Mouse (Mus musculus): ENCODE data around the gene Elovl5. TPM values are rescaled to one million over a fixed set of nuclear protein-coding genes. Genes with fewer than 3 reads are reported as not detected.
A peak's percentile ranks its signal among the peaks of the same experiment; 100 is the strongest.

Elovl5 gene
- polyA plus RNA-seq, 1 experiment from 2014 or later = 89.5 TPM

DNA sequence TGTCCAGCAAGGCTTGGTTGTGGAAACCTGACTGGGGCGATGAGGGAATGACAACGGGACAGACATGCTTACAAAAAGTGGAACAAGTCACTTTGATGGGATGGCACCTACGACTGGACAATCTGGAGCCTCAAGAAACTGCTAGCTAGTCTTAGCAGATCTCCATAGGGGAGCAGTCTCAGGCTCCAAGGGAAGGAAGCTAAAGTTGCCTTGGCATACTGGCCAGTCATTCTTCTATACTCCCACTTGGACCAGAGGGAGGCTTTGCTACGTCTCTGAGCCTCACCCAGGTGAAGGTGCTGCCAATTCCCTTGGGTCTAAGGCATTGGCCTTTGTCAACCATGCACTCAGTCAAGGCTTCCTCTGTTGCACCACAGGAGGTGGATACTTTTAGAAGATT, 2.5 kb upstream of the Elovl5 start:
- 72% methylated on average over 4 of the region's 4 CpGs for WGBS
- Histone ChIP-seq H3K9ac (ENCODE audit: low read length) (no peak overlapping the region), H3K9me3 (ENCODE audit: control insufficient read depth, low read length) (no peaks in the 10 kb centered on the region), H3K4me1 (replicated peaks; ENCODE audit: control insufficient read depth, insufficient read depth, low read length) (peaks cover 29% of the 10 kb centered on the region), H3K4me2 (ENCODE audit: low read length) (no peak overlapping the region), H3K27ac (ENCODE audit: low read depth) (no peak overlapping the region), H3K36me3 (ENCODE audit: control insufficient read depth, insufficient read depth, low read length) (no peaks in the 10 kb centered on the region), H3K4me3 (ENCODE audit: low read depth, low read length) (no peak overlapping the region), H3K27me3 (replicated peaks; ENCODE audit: control insufficient read depth, insufficient read depth, low read length) (no peaks in the 10 kb centered on the region)
- ATAC-seq (replicated peaks; ENCODE audit: low FRiP score, low TSS enrichment, low read depth) = no peak
- no peak for DNase-seq (ENCODE audit: low spot score)

- no peak for ATAC-seq (replicated peaks; ENCODE audit: low FRiP score, low TSS enrichment, low read depth)
- Histone ChIP-seq H3K4me2 (ENCODE audit: low read length) (no peak overlapping the region), H3K4me3 (ENCODE audit: low read depth, low read length) (no peak overlapping the region), H3K9me3 (ENCODE audit: control insufficient read depth, low read length) (no peaks in the 10 kb centered on the region), H3K27me3 (replicated peaks; ENCODE audit: control insufficient read depth, insufficient read depth, low read length) (no peaks in the 10 kb centered on the region), H3K36me3 (ENCODE audit: control insufficient read depth, insufficient read depth, low read length) (no peaks in the 10 kb centered on the region), H3K27ac (ENCODE audit: low read depth) (no peak overlapping the region), H3K4me1 (replicated peaks; ENCODE audit: control insufficient read depth, insufficient read depth, low read length) (peaks cover 24% of the 10 kb centered on the region), H3K9ac (ENCODE audit: low read length) (no peak overlapping the region)
- WGBS = 50% methylated on average over 4 of the region's 4 CpGs
- DNase-seq (ENCODE audit: low spot score) = no peak
Observed at GRCm38 (mm10) chr9:77915791-77916190, 1.4 kb upstream of the Elovl5 start.

DNA sequence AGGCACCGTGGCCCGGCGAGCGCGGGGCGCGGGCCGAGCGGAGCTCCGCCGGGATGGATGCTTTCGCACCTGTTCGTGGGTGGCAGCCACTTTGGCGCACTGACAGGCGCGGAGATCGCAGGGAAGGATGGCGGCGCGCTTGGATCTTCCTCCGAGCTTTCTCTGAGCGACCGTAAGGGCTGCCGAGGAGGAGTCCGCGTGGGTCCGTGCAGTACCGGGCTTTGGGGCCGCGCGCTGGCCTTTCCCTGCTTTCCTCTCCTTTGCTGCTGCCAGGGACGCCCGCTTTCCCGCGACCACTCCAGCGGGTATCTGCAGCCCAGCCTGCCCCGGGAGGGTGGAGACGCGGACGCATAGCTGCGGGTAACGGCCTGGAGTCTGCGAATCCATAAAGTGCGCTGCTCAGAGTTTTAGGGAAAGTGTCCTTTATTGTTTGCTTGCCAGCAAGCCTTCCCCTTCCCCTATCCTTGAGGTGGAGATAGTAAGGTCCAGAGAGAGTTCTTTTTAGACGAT, 513 bp downstream of the Elovl5 start:
- Histone ChIP-seq H3K4me3 (ENCODE audit: low read depth, low read length) (peak overlapping the region; percentile 74), H3K9ac (ENCODE audit: low read length) (peak overlapping the region; percentile 68), H3K36me3 (ENCODE audit: control insufficient read depth, insufficient read depth, low read length) (no peaks in the 10 kb centered on the region), H3K4me1 (replicated peaks; ENCODE audit: control insufficient read depth, insufficient read depth, low read length) (peaks cover 15% of the 10 kb centered on the region), H3K4me2 (ENCODE audit: low read length) (peak overlapping the region; percentile 90), H3K27me3 (replicated peaks; ENCODE audit: control insufficient read depth, insufficient read depth, low read length) (no peaks in the 10 kb centered on the region), H3K9me3 (ENCODE audit: control insufficient read depth, low read length) (no peaks in the 10 kb centered on the region), H3K27ac (ENCODE audit: low read depth) (peak overlapping the region; percentile 72)
- peak; percentile 73 for DNase-seq (ENCODE audit: low spot score)
- ATAC-seq (replicated peaks; ENCODE audit: low FRiP score, low TSS enrichment, low read depth) = peak; percentile 63
- WGBS = 0% methylated on average over 43 of the region's 45 CpGs

DNA sequence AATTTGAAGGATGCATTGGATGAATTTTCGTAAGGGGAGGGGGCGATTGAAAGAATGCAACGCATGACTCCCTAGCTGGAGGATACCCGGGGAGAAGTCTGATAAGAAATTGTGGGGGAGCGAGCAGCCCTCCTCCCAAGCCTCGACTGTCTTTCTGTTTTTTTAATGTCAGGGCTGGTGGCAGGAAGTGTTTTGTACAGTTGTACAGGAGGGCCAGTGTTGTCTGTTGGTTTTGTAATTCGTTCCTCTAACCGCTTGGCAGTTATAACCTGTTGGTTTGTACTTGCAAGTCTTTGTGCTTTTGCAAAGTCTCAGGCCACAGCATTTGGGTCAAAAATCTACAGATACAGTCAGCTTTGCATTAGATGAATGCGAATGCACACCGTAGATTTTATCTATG, 1.0 kb downstream of the Elovl5 start:
- DNase-seq (ENCODE audit: low spot score) (no peak), ATAC-seq (replicated peaks; ENCODE audit: low FRiP score, low TSS enrichment, low read depth) (no peak)
- 14% methylated on average over 10 of the region's 10 CpGs for whole genome bisulfite sequencing
- no peaks in the 10 kb centered on the region for H3K9me3 ChIP-seq (ENCODE audit: control insufficient read depth, low read length)
- H3K4me2 ChIP-seq (ENCODE audit: low read length) = peak overlapping the region; percentile 90
- peak overlapping the region; percentile 68 for H3K9ac ChIP-seq (ENCODE audit: low read length)
- H3K27ac ChIP-seq (ENCODE audit: low read depth) = peak overlapping the region; percentile 72
- peak overlapping the region; percentile 74 for H3K4me3 ChIP-seq (ENCODE audit: low read depth, low read length)
- no peaks in the 10 kb centered on the region for H3K36me3 ChIP-seq (ENCODE audit: control insufficient read depth, insufficient read depth, low read length)
- H3K4me1 ChIP-seq (replicated peaks; ENCODE audit: control insufficient read depth, insufficient read depth, low read length) = peaks cover 15% of the 10 kb centered on the region
- no peaks in the 10 kb centered on the region for H3K27me3 ChIP-seq (replicated peaks; ENCODE audit: control insufficient read depth, insufficient read depth, low read length)

DNA sequence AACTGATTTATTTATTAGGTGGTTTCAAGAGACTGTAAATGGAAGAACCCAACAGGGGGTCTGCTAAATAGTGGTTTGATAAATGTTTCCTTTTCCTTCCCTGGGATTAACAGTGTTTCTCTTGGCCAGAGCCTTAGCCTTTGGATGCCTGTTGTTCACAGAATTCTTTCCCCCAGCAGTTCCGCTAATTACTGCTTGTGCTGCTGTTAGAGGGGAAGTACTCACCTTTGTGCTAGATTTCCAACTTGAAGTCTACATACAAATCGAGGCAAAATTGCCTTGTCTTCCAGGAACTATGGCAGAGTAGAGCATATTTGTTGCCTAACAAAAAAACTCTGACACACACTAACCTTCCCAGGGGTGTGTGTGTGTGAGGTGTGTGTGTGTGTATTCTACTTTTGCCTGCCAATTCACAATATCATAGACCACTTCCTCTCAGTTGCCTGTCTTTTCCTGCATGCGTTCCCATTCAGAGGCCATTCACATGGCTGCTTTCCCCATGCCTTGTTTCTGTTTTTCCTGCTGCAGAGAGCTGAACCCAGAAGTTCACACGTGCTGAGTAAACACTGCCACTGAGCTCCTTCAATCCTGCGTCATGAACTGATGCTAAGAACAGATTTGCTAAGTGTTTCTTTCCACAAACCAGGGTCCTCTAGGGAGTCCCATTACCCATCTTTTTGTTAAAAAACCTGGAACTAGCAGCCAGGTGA, 2.0 kb downstream of the Elovl5 start:
- Histone ChIP-seq H3K27ac (ENCODE audit: low read depth) (no peak overlapping the region), H3K9me3 (ENCODE audit: control insufficient read depth, low read length) (no peaks in the 10 kb centered on the region), H3K4me2 (ENCODE audit: low read length) (peak overlapping the region; percentile 90), H3K36me3 (ENCODE audit: control insufficient read depth, insufficient read depth, low read length) (no peaks in the 10 kb centered on the region), H3K4me1 (replicated peaks; ENCODE audit: control insufficient read depth, insufficient read depth, low read length) (peaks cover 17% of the 10 kb centered on the region), H3K27me3 (replicated peaks; ENCODE audit: control insufficient read depth, insufficient read depth, low read length) (no peaks in the 10 kb centered on the region), H3K4me3 (ENCODE audit: low read depth, low read length) (0 out of 2 replicates have a peak overlapping the region, but pooled peaks have one; percentile 74), H3K9ac (ENCODE audit: low read length) (no peak overlapping the region)
- WGBS = 68% methylated on average over 5 of the region's 5 CpGs
- ATAC-seq (replicated peaks; ENCODE audit: low FRiP score, low TSS enrichment, low read depth) (no peak), DNase-seq (ENCODE audit: low spot score) (no peak)

- no peak for DNase-seq (ENCODE audit: low spot score)
- no peaks in the 10 kb centered on the region for H3K36me3 ChIP-seq (ENCODE audit: control insufficient read depth, insufficient read depth, low read length)
- H3K4me3 ChIP-seq (ENCODE audit: low read depth, low read length) = no peak overlapping the region
- H3K27ac ChIP-seq (ENCODE audit: low read depth) = no peak overlapping the region
- no peaks in the 10 kb centered on the region for H3K27me3 ChIP-seq (replicated peaks; ENCODE audit: control insufficient read depth, insufficient read depth, low read length)
- no peaks in the 10 kb centered on the region for H3K9me3 ChIP-seq (ENCODE audit: control insufficient read depth, low read length)
- peaks cover 21% of the 10 kb centered on the region for H3K4me1 ChIP-seq (replicated peaks; ENCODE audit: control insufficient read depth, insufficient read depth, low read length)
- no peak for ATAC-seq (replicated peaks; ENCODE audit: low FRiP score, low TSS enrichment, low read depth)
- H3K9ac ChIP-seq (ENCODE audit: low read length) = no peak overlapping the region
- WGBS = 80% methylated on average over 3 of the region's 3 CpGs
- no peak overlapping the region for H3K4me2 ChIP-seq (ENCODE audit: low read length)
Observed at GRCm38 (mm10) chr9:77920481-77920880, 3.3 kb downstream of the Elovl5 start.

DNA sequence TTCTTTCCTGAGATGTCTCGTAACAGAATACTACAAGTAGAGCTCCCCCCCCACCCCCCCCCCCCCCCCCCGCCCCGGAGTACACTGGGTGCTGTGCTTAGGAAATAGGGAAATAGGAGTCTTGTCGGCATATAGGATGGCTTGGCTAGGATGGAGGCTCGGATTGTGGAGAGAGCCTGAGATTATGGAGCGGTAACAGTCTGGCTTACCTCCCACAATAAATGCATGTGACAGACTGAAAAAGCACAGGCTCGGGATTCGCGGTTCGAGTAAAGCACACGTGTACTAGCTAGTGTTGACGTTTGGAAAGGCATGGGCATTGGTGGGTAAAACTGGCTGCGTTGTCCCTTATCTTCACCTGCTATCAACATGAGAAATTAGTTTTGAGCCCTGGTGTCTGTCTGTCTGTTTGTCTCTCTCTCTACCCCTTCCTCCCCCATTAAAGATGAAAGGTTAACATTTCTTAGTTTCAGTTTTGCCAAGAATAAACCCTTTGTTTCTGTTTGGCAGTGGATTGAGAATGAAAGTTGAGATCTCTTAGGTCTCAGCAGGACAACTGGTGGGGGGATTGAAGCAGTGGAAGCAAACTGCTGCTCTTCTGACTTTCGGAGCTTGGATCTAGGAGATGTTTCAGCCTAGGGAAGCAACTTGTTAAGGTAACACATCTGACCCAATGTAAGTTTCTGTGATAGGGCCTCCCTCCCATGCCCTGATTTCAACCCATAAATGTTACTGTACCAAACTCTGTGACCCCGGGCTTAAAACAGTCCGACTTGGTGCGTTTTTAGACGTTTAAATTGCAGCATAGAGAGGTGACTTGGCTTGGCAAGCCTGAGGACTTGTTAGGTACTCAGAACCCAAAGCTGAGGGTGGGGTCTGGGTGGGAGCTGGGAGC, 4.4 kb downstream of the Elovl5 start:
- Histone ChIP-seq H3K36me3 (ENCODE audit: control insufficient read depth, insufficient read depth, low read length) (no peaks in the 10 kb centered on the region), H3K4me2 (ENCODE audit: low read length) (no peak overlapping the region), H3K9me3 (ENCODE audit: control insufficient read depth, low read length) (no peaks in the 10 kb centered on the region), H3K4me3 (ENCODE audit: low read depth, low read length) (no peak overlapping the region), H3K27ac (ENCODE audit: low read depth) (no peak overlapping the region), H3K4me1 (replicated peaks; ENCODE audit: control insufficient read depth, insufficient read depth, low read length) (peaks cover 22% of the 10 kb centered on the region), H3K27me3 (replicated peaks; ENCODE audit: control insufficient read depth, insufficient read depth, low read length) (no peaks in the 10 kb centered on the region), H3K9ac (ENCODE audit: low read length) (no peak overlapping the region)
- no peak for ATAC-seq (replicated peaks; ENCODE audit: low FRiP score, low TSS enrichment, low read depth)
- WGBS = 68% methylated on average over 16 of the region's 18 CpGs
- no peak for DNase-seq (ENCODE audit: low spot score)

DNA sequence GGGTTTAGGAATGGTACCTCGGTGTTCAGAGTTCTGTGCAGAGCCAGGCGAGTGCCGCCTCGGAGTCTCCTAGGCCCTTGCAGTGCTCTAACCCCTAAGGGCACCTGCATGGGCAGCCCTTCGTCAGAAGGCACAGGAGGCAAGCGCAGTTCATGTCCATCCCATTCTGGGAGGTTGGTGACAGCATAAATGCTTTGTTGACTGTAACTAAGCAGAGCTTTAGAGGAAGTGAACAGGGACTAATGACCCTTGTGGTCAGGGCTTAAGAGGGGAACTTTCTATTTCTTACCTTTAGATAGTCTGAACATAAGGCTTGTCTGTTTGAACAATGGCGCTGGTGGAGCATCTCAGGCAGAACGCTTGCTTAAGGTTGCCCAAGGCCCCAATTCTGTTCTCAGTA, 6.6 kb downstream of the Elovl5 start:
- Histone ChIP-seq H3K27ac (ENCODE audit: low read depth) (no peak overlapping the region), H3K27me3 (replicated peaks; ENCODE audit: control insufficient read depth, insufficient read depth, low read length) (no peaks in the 10 kb centered on the region), H3K36me3 (ENCODE audit: control insufficient read depth, insufficient read depth, low read length) (no peaks in the 10 kb centered on the region), H3K9ac (ENCODE audit: low read length) (no peak overlapping the region), H3K4me2 (ENCODE audit: low read length) (no peak overlapping the region), H3K4me3 (ENCODE audit: low read depth, low read length) (no peak overlapping the region), H3K9me3 (ENCODE audit: control insufficient read depth, low read length) (no peaks in the 10 kb centered on the region), H3K4me1 (replicated peaks; ENCODE audit: control insufficient read depth, insufficient read depth, low read length) (peaks cover 22% of the 10 kb centered on the region)
- no peak for DNase-seq (ENCODE audit: low spot score)
- WGBS = 86% methylated on average over 8 of the region's 8 CpGs
- no peak for ATAC-seq (replicated peaks; ENCODE audit: low FRiP score, low TSS enrichment, low read depth)

Data from intestine, embryonic 14.5 days (tissue).